Mouse (Mus musculus): ENCODE results near the gene Npr1. TPM values are rescaled to one million over a fixed set of nuclear protein-coding genes. Genes with fewer than 3 reads are reported as not detected.

Gene Npr1
- polyA plus RNA-seq, 1 experiment from 2014 or later, result 3.5 TPM

- Histone ChIP-seq H3K27ac (no peak overlapping the region), H3K9me3 (replicated peaks) (no peaks in the 10 kb centered on the region), H3K4me1 (peaks cover 10% of the 10 kb centered on the region), H3K27me3 (ENCODE audit: low read depth, poor library complexity, severe bottlenecking) (no peaks in the 10 kb centered on the region), H3K4me3 (no peak overlapping the region), H3K36me3 (peaks cover 94% of the 10 kb centered on the region)
- no peak for DNase-seq (ENCODE audit: low spot score)
- 91% methylated on average over 4 of the region's 4 CpGs for WGBS
Observed at GRCm38 (mm10) chr3:90503444-90503843, 37.8 kb upstream of the Npr1 start.

GRCm38 (mm10) chr3:90497597-90497996 is 31.9 kb upstream of the Npr1 start:
- Histone ChIP-seq H3K9me3 (replicated peaks) (no peaks in the 10 kb centered on the region), H3K27me3 (ENCODE audit: low read depth, poor library complexity, severe bottlenecking) (no peaks in the 10 kb centered on the region), H3K36me3 (peaks cover 79% of the 10 kb centered on the region), H3K4me1 (no peaks in the 10 kb centered on the region), H3K27ac (no peak overlapping the region), H3K4me3 (no peak overlapping the region)
- DNase-seq (ENCODE audit: low spot score), result no peak

GRCm38 (mm10) chr3:90495850-90496525 is 30.3 kb upstream of the Npr1 start:
- H3K4me3 ChIP-seq, result no peak overlapping the region
- no peaks in the 10 kb centered on the region for H3K9me3 ChIP-seq (replicated peaks)
- DNase-seq (ENCODE audit: low spot score), result no peak
- 92% methylated on average over 7 of the region's 7 CpGs for WGBS
- H3K27me3 ChIP-seq (ENCODE audit: low read depth, poor library complexity, severe bottlenecking), result no peaks in the 10 kb centered on the region
- H3K27ac ChIP-seq, result no peak overlapping the region
- H3K4me1 ChIP-seq, result no peaks in the 10 kb centered on the region
- peaks cover 63% of the 10 kb centered on the region for H3K36me3 ChIP-seq

GRCm38 (mm10) chr3:90493831-90494540 is 28.3 kb upstream of the Npr1 start:
- no peaks in the 10 kb centered on the region for H3K27me3 ChIP-seq (ENCODE audit: low read depth, poor library complexity, severe bottlenecking)
- no peak overlapping the region for H3K27ac ChIP-seq
- no peaks in the 10 kb centered on the region for H3K9me3 ChIP-seq (replicated peaks)
- DNase-seq (ENCODE audit: low spot score), result no peak
- H3K36me3 ChIP-seq, result peaks cover 48% of the 10 kb centered on the region
- peaks cover 9% of the 10 kb centered on the region for H3K4me1 ChIP-seq
- WGBS, result 77% methylated on average over 4 of the region's 4 CpGs
- no peak overlapping the region for H3K4me3 ChIP-seq

GRCm38 (mm10) chr3:90491350-90491749 is 25.7 kb upstream of the Npr1 start:
- DNase-seq (ENCODE audit: low spot score), result no peak
- Histone ChIP-seq H3K36me3 (peaks cover 48% of the 10 kb centered on the region), H3K27ac (no peak overlapping the region), H3K4me1 (peaks cover 9% of the 10 kb centered on the region), H3K9me3 (replicated peaks) (no peaks in the 10 kb centered on the region), H3K27me3 (ENCODE audit: low read depth, poor library complexity, severe bottlenecking) (no peaks in the 10 kb centered on the region), H3K4me3 (peak overlapping the region; percentile 73; the same call in 1 of the 2 replicates)
- 36% methylated on average over 2 of the region's 2 CpGs for WGBS

- Histone ChIP-seq H3K4me1 (peaks cover 9% of the 10 kb centered on the region), H3K27ac (peak within 1 kb of the TSS; percentile 90), H3K36me3 (peaks cover 48% of the 10 kb centered on the region), H3K4me3 (peak within 1 kb of the TSS; percentile 73), H3K27me3 (ENCODE audit: low read depth, poor library complexity, severe bottlenecking) (no peaks in the 10 kb centered on the region), H3K9me3 (replicated peaks) (no peaks in the 10 kb centered on the region)
- WGBS, result under 1% methylated on average over 37 of the region's 37 CpGs
- peak; percentile 96 for DNase-seq (ENCODE audit: low spot score)
Observed at GRCm38 (mm10) chr3:90490696-90491256, 25.1 kb upstream of the Npr1 start, which contains the start of gene Snapin. Snapin (minus strand) TSS chr3:90491033.

GRCm38 (mm10) chr3:90488576-90488975 is 22.9 kb upstream of the Npr1 start:
- WGBS, result 90% methylated on average over 6 of the region's 6 CpGs
- H3K36me3 ChIP-seq, result peaks cover 59% of the 10 kb centered on the region
- no peak for DNase-seq (ENCODE audit: low spot score)
- H3K4me3 ChIP-seq, result no peak overlapping the region
- no peaks in the 10 kb centered on the region for H3K9me3 ChIP-seq (replicated peaks)
- H3K27me3 ChIP-seq (ENCODE audit: low read depth, poor library complexity, severe bottlenecking), result no peaks in the 10 kb centered on the region
- no peak overlapping the region for H3K27ac ChIP-seq
- H3K4me1 ChIP-seq, result peaks cover 9% of the 10 kb centered on the region

GRCm38 (mm10) chr3:90486998-90487397 is 21.3 kb upstream of the Npr1 start:
- H3K4me3 ChIP-seq, result no peak overlapping the region
- no peaks in the 10 kb centered on the region for H3K9me3 ChIP-seq (replicated peaks)
- H3K36me3 ChIP-seq, result peaks cover 75% of the 10 kb centered on the region
- H3K27ac ChIP-seq, result no peak overlapping the region
- 89% methylated on average over 5 of the region's 5 CpGs for WGBS
- H3K27me3 ChIP-seq (ENCODE audit: low read depth, poor library complexity, severe bottlenecking), result no peaks in the 10 kb centered on the region
- H3K4me1 ChIP-seq, result peaks cover 9% of the 10 kb centered on the region
- DNase-seq (ENCODE audit: low spot score), result no peak

- H3K36me3 ChIP-seq, result peaks cover 39% of the 10 kb centered on the region
- H3K27me3 ChIP-seq (ENCODE audit: low read depth, poor library complexity, severe bottlenecking), result no peaks in the 10 kb centered on the region
- DNase-seq (ENCODE audit: low spot score), result peak; percentile 96
- H3K4me1 ChIP-seq, result peaks cover 7% of the 10 kb centered on the region
- WGBS, result under 1% methylated on average over 45 of the region's 45 CpGs
- no peaks in the 10 kb centered on the region for H3K9me3 ChIP-seq (replicated peaks)
- peak within 1 kb of the TSS; percentile 98 for H3K27ac ChIP-seq
- H3K4me3 ChIP-seq, result peak within 1 kb of the TSS; percentile 77
Observed at GRCm38 (mm10) chr3:90475831-90476611, 10.4 kb upstream of the Npr1 start, which contains the start of gene Ilf2. Ilf2 (plus strand) TSS chr3:90476126.

- peak overlapping the region; percentile 34 for H3K4me3 ChIP-seq
- 44% methylated on average over 16 of the region's 16 CpGs for WGBS
- H3K36me3 ChIP-seq, result peaks cover 31% of the 10 kb centered on the region
Observed at GRCm38 (mm10) chr3:90475151-90475830, 9.6 kb upstream of the Npr1 start.

GRCm38 (mm10) chr3:90472213-90472612 is 6.5 kb upstream of the Npr1 start:
- peaks cover under 1% of the 10 kb centered on the region for H3K36me3 ChIP-seq
- H3K27ac ChIP-seq, result no peak overlapping the region
- H3K4me1 ChIP-seq, result peaks cover 5% of the 10 kb centered on the region
- H3K27me3 ChIP-seq (ENCODE audit: low read depth, poor library complexity, severe bottlenecking), result 0 out of 2 replicates have a peak, but pooled peaks cover 4% of the 10 kb centered on the region
- no peak for DNase-seq (ENCODE audit: low spot score)
- H3K9me3 ChIP-seq (replicated peaks), result no peaks in the 10 kb centered on the region
- H3K4me3 ChIP-seq, result no peak overlapping the region
- 38% methylated on average over 3 of the region's 3 CpGs for WGBS

More at GRCm38 (mm10) chr3:90475151-90475830, 9.6 kb upstream of the Npr1 start:
- Histone ChIP-seq H3K27me3 (ENCODE audit: low read depth, poor library complexity, severe bottlenecking) (no peaks in the 10 kb centered on the region), H3K4me1 (peaks cover 7% of the 10 kb centered on the region), H3K9me3 (replicated peaks) (no peaks in the 10 kb centered on the region), H3K27ac (no peak overlapping the region)
- DNase-seq (ENCODE audit: low spot score), result no peak

- Histone ChIP-seq H3K27me3 (ENCODE audit: low read depth, poor library complexity, severe bottlenecking) (peaks cover 40% of the 10 kb centered on the region), H3K4me1 (peaks cover 22% of the 10 kb centered on the region), H3K27ac (no peak overlapping the region), H3K9me3 (replicated peaks) (no peaks in the 10 kb centered on the region), H3K36me3 (no peaks in the 10 kb centered on the region), H3K4me3 (no peak overlapping the region)
- WGBS, result 91% methylated on average over 10 of the region's 10 CpGs
- DNase-seq (ENCODE audit: low spot score), result no peak
Observed at GRCm38 (mm10) chr3:90467618-90468300, 2.1 kb upstream of the Npr1 start.
